Mouse (Mus musculus) B cell, adult 2 months (primary cell): ENCODE results near the gene Nudt2.

Experiments
- DNase-seq, 2 experiments: peaks; one replicate each; pipeline ENCODE4 v3.0.0; 2022

The Nudt2 gene

DNA sequence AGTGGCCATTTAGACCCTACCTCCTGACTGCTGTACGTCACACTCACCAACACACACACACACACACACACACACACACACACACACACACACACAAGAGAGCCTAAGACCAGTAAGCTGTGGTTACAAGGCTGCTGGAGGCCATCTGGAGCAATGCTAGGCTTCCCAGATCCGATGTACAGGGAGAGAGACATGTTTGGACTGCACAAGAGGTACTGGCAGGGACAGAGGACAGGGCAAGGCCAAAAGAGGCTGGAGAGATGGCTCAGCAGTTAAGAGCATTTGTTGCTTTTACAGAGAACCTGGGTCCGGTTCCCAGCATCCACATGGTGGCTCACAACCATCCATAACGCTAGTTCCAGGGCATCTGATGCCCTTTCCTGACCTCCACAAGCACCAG is 30.1 kb downstream of the Nudt2 start:
- DNase-seq = no peak

DNA sequence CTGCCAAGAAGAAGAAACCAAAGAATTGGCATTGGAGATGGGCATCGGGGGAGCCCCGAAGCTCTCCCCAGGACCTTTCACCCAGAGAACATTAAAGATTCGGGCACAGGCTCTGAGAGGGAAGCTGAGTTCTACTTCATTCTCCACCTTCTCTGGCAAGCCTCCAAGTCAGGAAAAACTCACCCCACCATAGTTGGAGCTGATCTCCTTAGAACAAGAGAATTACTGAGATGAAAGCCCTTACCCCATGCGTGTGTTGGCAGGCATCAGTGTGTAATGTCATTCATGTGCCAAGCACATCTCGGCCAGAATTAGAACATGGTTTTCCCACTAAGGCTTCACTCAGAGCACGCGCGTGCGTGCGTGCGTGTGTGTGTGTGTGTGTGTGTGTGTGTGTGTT is 30.9 kb downstream of the Nudt2 start:
- DNase-seq = no peak

DNA sequence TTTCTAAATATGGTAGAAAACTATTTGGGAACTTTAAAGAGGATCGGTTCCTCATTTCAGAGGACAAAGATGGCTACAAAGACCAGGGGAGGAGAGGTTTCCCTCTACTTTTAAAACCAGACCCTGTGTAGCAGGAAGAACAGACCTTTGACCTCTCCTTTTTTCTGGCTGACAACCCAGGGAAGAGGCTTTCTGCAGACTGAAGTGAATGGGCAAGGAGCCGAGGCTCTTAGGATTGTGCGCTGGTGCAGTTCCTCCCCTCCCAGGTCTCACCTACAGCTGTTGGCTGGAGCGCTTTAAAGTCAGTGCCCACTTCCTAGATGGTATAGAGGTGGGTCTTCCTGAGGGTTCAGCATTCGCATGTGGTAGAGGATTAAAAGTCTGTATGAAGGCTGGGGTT is 32.1 kb downstream of the Nudt2 start:
- DNase-seq = no peak

DNA sequence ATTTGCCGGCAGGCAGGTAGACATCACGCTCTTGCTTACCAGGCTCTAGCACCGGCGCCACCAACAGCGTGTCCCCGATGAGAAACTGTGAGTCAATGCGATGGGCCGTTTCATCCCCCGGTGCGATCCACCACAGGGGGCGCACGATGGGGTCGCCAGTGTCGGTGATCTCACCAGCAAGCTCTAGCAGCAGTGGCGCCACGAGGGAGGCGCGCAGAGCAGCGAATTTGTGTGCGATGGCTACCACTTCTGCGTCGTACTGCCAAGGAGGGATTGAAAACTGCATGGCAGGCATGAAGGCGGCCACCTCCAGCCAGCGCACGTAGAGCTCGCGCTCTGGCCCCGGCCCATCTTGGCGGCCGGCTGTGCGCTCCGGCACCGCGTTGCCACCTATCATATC is 32.6 kb downstream of the Nudt2 start:
- DNase-seq = peak; percentile 54 to 60

DNA sequence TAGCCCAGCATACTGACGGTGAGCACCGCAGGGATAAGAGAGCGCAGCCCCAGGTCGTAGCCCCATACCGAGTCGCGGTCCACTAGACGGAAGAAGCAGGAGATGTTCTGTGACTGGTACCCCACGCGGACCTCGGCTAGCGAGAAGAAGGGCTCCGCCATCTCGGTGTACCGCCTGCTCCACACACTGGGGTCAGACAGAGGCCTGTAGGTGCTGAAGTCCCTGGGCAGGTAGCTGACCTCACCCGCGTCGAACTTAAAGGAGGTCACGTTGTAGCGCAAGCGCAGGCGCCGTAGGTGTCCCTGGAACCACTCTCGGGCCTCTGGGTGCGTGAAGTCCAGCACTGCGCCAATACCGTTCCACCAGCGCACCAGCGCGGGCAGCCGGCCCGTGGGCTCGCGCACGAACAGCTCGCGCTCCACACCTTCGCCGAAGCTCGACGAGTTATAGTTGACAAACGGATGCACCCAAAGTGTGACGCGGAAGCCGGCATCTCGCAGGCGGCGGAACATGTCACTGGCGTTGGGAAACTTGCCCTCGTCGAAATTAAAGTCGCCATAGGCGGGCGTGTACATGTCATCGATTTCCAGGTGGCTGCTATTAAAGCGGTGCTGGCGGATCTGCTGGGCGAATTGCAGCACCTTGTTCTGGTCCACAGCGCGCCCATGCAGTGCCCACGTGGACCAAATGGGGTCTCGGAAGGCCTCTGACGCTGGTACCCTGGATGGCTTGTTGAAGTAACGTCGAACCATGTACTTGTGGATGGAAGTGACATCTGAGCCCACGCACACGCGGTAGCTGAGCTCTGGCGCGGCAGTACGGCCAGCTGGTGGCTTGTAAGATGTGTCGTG is 33.3 kb downstream of the Nudt2 start:
- no peak for DNase-seq

DNA sequence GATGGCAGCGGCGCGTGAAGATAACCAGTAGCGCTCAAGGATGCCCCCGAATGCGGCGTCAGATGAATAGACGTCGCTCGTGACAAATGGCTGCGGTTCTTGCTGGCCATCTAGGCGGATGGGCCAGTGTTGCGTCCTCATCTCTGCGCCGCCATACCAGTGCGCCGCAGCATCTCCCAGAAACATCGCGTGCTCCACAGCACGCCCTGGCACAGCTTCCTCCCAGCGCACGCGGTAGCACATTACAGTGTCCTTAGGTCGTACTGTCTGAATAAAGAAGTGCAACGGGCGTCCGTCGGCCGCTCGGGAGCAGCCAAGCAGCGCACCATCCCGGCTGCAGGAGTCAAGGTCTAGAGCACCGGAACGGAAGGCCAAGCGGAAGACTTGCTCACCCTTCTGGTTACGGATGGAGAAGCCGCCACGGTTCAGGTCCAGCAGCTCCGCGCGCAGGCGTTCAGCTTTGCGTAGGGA is 34.0 kb downstream of the Nudt2 start:
- DNase-seq = no peak

DNA sequence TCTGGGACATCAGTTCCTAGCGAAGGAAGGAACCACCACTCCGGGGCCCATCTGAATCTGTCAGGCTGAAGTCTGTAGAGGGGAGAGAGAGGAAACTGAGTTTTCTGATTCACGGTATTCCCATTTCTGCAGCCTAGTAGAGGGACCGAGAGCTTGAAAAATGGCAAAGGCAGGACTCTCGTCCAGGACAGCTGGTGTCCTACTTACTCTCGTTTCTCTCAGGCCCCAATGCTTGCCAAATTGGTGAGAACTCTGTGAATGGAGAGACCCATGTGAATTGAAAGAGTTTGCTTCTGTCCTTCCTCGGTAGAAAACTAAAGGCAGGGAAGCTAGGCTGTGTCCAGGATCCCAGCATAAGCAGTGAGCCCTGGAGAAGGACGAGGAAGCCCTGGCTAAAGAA is 34.7 kb downstream of the Nudt2 start:
- DNase-seq = no peak

DNA sequence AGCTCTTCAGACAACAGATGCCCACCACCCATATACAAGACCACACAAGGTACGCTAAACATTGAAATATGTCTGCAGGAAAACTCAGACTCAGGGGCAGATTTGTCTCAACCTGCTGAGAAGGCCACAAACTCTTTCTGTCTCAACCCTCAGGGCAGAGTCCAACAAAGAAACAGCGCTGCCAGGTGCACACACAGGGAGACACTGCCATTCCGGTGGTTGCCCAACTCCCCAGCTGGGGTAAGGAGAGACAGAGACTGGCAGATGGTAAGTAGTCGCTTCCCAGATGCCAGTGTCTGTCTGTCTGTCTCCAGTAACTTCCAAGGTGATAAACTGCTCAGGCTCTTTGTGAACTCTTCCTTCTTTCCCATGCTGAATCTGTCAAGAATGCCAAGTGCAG is 35.8 kb downstream of the Nudt2 start:
- DNase-seq = no peak

DNA sequence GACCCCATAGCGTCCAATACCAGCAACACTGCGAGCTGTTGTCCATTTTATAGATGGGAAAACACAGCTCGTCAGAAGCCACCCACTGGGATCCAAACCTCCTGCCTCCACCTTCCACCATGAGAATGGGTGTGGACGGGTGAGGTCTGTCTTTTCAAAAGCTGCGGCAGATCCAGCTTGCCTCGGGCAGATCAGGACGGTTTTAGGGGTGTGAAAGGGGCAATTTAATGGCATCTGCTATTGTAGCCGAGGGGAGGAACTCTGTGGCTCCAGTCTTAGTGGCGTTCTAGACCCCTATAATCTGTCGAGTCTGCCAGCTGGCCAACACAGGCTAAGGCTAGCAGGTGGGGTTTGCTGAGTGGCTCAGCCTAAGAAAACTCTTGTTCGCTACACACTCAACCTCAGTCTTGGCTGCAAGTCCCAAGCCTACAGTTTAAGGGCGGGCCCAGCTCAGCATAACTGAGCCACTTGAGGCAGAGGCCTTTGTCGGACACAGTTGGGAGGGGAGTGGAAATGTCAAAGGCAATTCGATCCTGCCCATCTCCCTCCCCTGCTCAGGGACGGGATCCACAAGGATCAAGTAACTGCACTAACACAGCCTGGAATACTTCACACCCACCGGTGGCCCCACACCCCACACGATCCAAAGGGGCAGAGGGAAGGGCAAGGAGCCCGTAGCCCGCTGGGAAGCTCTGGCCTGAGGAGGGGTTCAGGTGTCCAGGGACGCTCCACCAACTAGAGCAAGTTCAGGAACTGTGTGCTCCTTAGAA is 37.4 kb downstream of the Nudt2 start:
- no peak for DNase-seq

DNA sequence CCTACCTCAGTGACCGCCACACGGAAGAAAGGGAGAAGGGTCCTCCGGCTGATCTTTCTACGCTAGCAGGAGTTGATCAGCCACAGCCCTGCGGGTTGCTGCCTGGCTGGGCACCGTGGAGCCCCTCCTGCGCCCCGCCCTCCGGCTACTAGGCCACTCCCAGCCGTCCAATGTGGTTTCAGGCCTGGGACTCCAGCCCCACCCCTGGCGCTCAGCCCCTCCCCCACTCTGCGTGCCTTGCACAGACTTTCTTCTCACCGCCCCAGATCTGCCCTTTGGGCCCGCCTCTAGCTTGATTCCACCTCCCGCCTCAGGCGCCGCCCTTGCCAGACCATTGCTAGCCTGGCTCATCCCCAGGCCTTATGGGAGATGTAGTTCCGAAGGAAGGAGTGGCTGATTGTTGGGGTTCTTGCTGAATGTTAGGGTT is 38.0 kb downstream of the Nudt2 start, which contains the start of gene AI464131:
Gene AI464131, minus strand, starts transcription at position 91 of the 427 bp plus-strand sequence.
- peak; percentile 51 to 58 for DNase-seq

DNA sequence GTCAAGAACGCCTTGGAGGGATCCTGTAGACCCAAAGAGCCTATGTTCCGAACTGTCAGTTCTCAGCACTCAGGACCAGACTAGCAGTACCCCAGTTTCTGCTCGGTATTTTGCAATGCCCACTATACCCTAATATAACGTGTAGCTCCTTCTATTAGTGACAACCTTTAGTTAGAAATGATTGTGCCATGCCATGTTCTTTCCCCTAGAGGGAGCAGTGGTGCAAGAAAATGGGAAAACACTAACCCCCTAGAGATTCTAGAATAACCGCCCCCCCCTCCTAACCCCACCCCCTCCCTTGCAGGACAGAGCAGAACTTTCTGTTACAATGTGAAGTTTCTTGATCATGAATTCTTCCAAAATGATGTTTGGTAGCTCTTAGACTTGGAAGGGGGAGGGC is 39.4 kb downstream of the Nudt2 start:
- no peak for DNase-seq

DNA sequence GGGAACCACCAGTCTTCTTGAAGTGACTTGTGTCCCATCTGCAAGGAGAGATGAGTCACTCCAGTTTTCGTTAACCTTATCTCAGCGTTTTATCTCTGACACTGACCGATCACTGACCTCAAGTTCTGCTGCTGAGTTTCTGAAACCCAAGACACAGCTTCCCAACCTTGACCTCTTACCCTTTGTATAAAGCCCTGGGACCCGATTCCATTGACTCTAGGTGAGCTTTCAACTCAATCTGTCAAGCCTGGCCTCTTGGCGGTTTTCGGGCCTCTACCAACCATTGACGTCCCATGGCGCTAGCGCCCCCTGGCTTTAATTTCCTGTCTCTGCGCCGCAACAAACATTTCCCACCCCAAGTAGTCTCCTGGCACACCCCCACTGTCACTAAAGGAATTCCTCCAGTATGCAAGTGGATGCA is 40.2 kb downstream of the Nudt2 start:
- peak in 1 of 2 experiments; percentile 21 for DNase-seq

DNA sequence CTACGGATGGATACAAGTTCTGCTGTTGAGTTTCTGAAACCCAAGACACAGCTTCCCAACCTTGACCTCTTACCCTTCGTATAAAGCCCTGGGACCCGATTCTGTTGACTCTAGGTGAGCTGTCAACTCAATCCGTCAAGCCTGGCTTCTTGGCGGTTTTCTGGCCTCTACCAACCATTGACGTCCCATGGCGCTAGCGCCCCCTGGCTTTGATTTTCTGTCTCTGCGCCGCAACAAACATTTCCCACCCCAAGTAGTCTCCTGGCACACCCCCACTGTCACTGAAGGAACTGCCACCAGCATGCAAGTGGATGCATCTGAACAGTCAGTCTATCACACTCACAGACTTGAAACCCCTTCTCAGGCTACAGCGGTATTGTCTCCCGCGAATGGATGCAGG is 41.2 kb downstream of the Nudt2 start:
- peak; percentile 64 to 67 for DNase-seq

DNA sequence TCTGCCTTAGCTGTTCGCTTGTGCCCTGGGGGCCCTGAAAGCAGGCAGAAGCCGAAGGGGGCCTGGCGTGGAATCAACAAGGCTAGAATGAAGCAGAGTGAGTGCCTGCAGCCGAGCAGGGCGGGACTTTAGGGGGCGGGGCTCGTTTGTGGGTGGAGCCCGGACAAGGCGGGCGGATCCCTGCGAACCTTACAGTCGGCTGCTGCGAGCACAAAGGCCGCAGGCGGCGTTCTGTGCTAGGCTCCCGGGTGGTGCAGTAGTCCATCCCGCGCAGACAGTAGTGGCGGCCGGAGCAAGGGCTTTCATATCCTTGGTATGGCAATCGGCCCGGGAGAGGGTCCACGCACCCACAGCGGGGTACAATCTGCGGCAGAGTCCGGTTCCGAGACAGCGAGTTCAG is 42.0 kb downstream of the Nudt2 start:
- DNase-seq = peak; percentile 82 to 84

DNA sequence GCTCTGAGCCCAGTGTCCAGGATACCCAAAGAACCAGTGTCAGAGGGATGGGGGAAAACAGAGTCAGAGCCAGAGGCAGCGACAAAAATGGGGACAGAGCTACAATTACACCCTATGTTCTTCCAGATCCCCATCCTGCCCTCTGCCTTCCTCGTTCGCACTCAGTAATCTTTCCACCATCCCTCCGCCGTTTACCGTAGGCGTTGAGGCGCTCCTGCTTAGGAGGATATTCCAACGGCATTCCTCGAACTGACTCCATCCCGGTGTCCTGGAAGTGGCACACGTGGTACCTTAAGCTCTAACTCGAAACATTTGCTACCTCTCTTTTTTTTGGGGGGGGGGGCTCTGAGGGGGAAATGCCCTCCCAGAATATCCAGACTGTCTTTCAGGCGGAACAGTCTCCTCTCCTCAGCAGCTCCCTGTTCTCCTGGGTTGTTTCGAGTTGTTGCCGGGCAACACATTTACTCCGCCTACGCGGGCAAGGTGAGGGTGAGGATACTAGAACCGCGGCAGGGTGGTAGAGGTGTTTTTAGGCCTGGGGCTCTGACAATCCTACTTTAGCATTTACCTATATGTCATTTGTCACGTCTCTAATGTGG is 42.5 kb downstream of the Nudt2 start:
- no peak for DNase-seq

DNA sequence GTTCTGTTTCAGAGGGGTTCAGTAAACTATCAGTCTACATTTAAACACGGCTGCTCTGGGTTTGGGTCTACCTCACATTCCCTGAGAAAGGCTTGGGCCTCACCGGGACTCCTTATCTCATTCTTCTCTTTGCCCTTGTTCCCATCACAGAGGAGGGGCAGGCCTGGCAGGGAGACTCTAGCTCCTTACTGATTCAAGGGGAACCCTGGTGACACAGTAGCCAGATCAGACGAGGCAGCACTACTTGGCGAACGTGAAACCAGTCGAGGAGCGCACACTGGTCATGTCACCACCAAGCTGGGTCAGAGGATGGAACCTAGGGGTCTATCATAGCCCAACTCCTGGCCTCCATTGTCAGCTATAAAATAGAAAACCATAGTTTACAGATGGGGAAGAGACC is 43.0 kb downstream of the Nudt2 start:
- no peak for DNase-seq

DNA sequence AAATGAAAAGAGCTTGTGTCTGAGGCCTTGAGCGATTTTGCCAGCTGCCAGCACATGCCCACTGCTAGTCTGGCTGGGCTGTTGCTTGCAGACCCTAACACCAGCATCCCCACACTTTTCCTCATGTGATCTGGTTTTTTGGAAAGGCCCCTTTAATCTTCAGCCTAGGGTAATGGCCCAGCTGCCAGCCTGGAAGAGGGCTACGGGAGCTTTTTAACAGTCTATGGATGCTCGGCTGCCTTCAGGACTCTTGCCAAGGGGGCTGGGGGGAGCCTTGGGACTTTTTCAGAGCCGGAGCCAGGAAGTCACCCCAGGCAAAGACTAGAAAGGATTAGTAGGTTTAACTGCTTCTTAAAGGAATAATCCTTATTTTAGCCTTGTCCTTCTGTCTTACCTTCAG is 48.4 kb downstream of the Nudt2 start:
- no peak for DNase-seq

DNA sequence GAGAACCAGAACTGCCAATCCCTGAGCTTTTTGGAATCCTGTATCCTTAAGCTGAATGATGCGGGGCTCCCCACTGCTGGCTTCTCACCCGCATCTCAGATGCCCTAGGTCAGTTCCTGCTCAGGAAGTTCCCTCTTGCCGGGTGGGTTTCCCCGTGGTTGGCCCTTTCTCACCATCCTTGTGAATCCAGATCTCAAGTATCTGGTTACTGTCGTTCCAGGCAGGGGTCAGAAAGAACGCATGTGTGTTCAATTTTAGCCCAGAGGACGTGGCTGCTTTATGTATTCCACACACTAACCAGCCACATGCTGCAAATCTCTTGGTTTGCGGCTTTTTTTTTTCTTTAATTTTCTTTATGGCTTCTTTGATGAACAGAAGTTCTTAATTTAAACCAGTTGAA is 48.8 kb downstream of the Nudt2 start:
- DNase-seq = no peak

DNA sequence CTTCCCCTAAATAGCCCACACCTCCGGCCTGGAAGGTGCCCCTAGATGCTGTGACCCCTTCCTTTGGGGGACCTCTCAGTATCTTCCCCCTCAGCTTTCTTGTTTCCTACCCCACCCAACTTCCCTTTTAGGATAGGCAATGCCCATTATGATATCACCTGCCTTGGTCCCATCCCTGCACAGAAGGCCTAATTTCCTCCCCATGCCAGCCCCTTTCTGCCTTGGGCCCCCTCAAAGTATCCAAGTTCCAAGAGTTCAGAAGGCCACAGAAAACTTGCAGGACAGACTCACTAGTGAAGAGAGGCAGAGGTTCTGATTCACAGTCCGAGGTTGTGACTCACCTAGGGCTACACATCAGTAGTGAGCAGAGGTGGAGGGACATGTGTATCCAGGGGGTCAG is 52.3 kb downstream of the Nudt2 start, which contains the start of gene 1110017D15Rik:
Gene 1110017D15Rik, minus strand, starts transcription at position 101 of the 400 bp plus-strand sequence.
- DNase-seq = no peak

DNA sequence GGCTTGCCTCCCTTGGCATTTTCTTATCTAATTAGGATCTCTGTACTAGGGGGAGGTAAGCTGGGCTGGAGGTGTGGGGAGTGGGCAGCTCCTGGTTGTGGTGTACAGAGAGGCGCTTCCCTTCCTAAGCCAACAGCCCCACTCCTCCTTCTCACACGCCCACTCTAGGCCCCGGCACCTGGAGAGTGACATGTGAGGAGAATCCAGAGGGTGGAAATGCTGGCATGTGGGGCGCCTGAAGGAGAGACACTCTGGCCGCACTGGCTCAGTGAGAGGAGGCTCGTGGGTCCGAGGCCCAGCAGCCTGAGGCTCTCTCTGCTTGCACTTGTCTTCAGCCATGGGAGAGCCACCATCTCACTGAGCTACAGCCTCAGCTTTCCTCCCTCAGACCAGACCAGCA is 53.4 kb downstream of the Nudt2 start:
- DNase-seq = no peak

DNA sequence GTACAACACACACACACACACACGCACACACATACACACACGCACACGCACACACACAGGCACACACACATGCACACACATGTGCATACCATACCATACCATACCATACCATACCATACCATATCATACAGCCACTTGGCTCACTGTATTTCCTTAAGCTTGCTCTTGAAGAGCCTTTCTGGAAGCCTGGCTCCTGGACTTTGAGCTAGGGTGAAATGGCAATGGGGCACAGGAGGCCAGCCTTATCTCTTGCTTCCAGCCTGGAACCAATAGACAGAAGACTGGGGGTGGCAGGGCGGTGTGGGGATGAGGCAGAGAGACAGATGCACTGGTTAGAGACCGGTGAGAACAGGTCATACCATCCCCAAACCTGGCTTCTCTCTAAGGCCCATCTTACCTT is 54.2 kb downstream of the Nudt2 start:
- DNase-seq = no peak

DNA sequence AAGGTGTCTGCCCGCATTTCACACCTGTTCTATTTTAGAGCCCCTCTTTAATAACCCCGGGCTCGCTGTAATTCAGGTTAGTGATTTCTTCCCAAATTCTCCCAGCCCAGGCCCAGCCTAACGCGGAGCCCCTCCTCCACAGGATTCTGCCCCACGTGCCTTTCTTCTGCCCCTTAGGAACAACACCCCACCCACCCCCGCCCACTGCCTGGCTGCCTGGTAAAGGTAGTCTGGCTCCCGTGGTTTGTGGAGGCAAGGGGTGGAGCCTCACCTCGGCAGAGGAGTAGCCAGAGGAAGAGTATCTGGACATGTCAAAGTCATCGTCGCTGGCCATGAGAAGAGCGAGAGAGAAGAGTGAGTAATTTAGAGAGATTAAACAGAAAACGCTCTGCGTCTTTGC is 55.7 kb downstream of the Nudt2 start:
- DNase-seq = no peak

DNA sequence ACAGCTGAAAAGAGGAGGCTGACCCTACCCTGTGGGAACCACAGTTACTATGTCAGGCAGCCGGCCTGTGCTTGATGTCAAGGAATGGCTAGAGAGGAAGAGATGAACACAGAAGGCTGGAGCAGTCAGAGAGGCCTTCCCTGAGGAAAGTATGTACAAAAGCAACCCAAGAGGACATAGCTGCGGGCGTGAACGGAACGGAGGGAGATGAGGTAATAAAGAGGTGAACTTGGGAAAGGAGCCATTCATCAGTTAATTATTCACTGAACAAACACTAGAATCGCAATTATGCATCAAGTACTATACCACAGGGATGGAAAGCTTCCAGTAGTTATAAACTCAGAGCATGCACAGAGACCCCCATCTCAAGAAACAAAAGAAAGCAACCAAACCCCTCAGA is 57.2 kb downstream of the Nudt2 start:
- no peak for DNase-seq

DNA sequence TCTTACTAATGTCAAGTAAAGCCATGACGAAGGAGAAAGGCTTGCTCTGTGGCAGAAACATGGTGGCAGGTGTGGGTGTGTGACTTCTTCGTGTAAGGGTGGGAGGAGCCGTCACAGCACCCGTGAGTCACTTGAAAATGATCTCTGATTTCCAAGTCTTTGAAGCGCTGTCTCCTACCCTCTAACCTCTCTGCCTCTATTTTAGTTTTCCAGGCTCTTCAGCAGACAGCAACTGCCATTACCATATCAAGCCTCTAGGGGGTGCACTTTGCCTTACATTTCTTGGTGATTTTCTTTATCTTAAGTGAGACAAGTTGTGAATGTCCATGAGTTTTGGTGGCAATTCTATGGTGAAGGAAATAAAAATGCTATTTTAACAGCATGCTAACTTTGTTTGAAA is 57.8 kb downstream of the Nudt2 start:
- DNase-seq = peak; percentile 59 to 66
